Mouse (Mus musculus) hindbrain, embryonic 10.5 days (tissue): ENCODE measurements around the gene 1700024P04Rik. TPM values are rescaled to one million over a fixed set of nuclear protein-coding genes. Genes with fewer than 3 reads are reported as not detected.

Experiments used
- DNase-seq: peaks from one replicate; pipeline ENCODE4 v3.0.0-alpha.2; 2017; ENCODE audit warnings: low spot score
- H3K27ac ChIP-seq: fragments of 300-500 bp; sonication (generic); 2 replicates; pipeline ENCODE4 v1.5.1; 2016; ENCODE audit warnings: mild to moderate bottlenecking, moderate library complexity
- H3K27me3 ChIP-seq: fragments of 300-500 bp; sonication (generic); 2 replicates; pipeline ENCODE4 v1.6.1; 2016; ENCODE audit warnings: mild to moderate bottlenecking; ENCODE audit not compliant: poor library complexity, insufficient read depth, severe bottlenecking
- H3K36me3 ChIP-seq: fragments of 300-500 bp; sonication (generic); 2 replicates; pipeline ENCODE4 v1.6.1; 2016; ENCODE audit warnings: mild to moderate bottlenecking, moderate library complexity
- H3K4me1 ChIP-seq: fragments of 300-500 bp; sonication (generic); replicated peaks from 2 replicates; pipeline ENCODE4 v1.6.1; 2016; ENCODE audit warnings: mild to moderate bottlenecking
- H3K4me3 ChIP-seq: fragments of 300-500 bp; sonication (generic); 2 replicates; pipeline ENCODE4 v1.5.1; 2016; ENCODE audit warnings: mild to moderate bottlenecking, moderate library complexity
- H3K9me3 ChIP-seq: fragments of 300-500 bp; sonication (generic); 2 replicates; pipeline ENCODE4 v1.6.1; 2016; ENCODE audit warnings: mild to moderate bottlenecking, moderate library complexity
- WGBS: fragments of 180-500 bp; shearing (Covaris S2); methylation state at CpG from one replicate; pipeline ENCODE4 v1.1.7; 2016; 5-methylcytosine and 5-hydroxymethylcytosine counted together
- polyA plus RNA-seq: library from polyadenylated mRNA; unstranded; fragments of >200 nt; fragmentation: Nextera tagmentation; extraction: Ambion mirVana; gene quantifications from 2 replicates; pipeline ENCODE4 v1.2.1, GENCODE M21; 2016

1700024P04Rik gene
- polyA plus RNA-seq, 1 experiment from 2014 or later: not detected

GRCm38 (mm10) chr13:98955676-98956075, 28.7 kb downstream of the 1700024P04Rik start:
- Histone ChIP-seq H3K27me3 (no peaks in the 10 kb centered on the region), H3K4me3 (no peak overlapping the region), H3K4me1 (peaks cover 6% of the 10 kb centered on the region), H3K27ac (no peak overlapping the region), H3K36me3 (no peaks in the 10 kb centered on the region), H3K9me3 (no peaks in the 10 kb centered on the region)
- DNase-seq: no peak
- WGBS: 63% methylated on average over 6 of the region's 6 CpGs

- Histone ChIP-seq H3K27me3 (no peaks in the 10 kb centered on the region), H3K27ac (no peak overlapping the region), H3K36me3 (no peaks in the 10 kb centered on the region), H3K4me1 (peaks cover 6% of the 10 kb centered on the region), H3K9me3 (no peaks in the 10 kb centered on the region), H3K4me3 (no peak overlapping the region)
- no peak for DNase-seq
- WGBS: 66% methylated on average over 5 of the region's 5 CpGs
Observed at GRCm38 (mm10) chr13:98955226-98955625, 29.1 kb downstream of the 1700024P04Rik start.

GRCm38 (mm10) chr13:98953830-98954229, 30.5 kb downstream of the 1700024P04Rik start:
- H3K27ac ChIP-seq: no peak overlapping the region
- H3K9me3 ChIP-seq: no peaks in the 10 kb centered on the region
- H3K4me3 ChIP-seq: no peak overlapping the region
- no peaks in the 10 kb centered on the region for H3K36me3 ChIP-seq
- H3K4me1 ChIP-seq: peaks cover 6% of the 10 kb centered on the region
- no peak for DNase-seq
- no peaks in the 10 kb centered on the region for H3K27me3 ChIP-seq
- WGBS: 89% methylated on average over 5 of the region's 5 CpGs

- H3K36me3 ChIP-seq: no peaks in the 10 kb centered on the region
Observed at GRCm38 (mm10) chr13:98951951-98952350, 32.4 kb downstream of the 1700024P04Rik start.

GRCm38 (mm10) chr13:98948146-98948545, 36.2 kb downstream of the 1700024P04Rik start:
- H3K4me3 ChIP-seq: no peak overlapping the region
- H3K4me1 ChIP-seq: peaks cover 9% of the 10 kb centered on the region; the same call in 1 of the 2 replicates
- H3K27ac ChIP-seq: no peak overlapping the region
- DNase-seq: no peak
- H3K36me3 ChIP-seq: no peaks in the 10 kb centered on the region
- 66% methylated on average over 4 of the region's 4 CpGs for WGBS
- H3K27me3 ChIP-seq: no peaks in the 10 kb centered on the region
- H3K9me3 ChIP-seq: no peaks in the 10 kb centered on the region

More at GRCm38 (mm10) chr13:98951951-98952350, 32.4 kb downstream of the 1700024P04Rik start:
- 73% methylated on average over 7 of the region's 7 CpGs for WGBS
- H3K27me3 ChIP-seq: no peaks in the 10 kb centered on the region
- H3K4me3 ChIP-seq: no peak overlapping the region
- no peak for DNase-seq
- H3K4me1 ChIP-seq: peaks cover 10% of the 10 kb centered on the region
- H3K27ac ChIP-seq: no peak overlapping the region
- no peaks in the 10 kb centered on the region for H3K9me3 ChIP-seq

GRCm38 (mm10) chr13:98946434-98946833, 37.9 kb downstream of the 1700024P04Rik start:
- DNase-seq: no peak
- no peak overlapping the region for H3K27ac ChIP-seq
- no peaks in the 10 kb centered on the region for H3K9me3 ChIP-seq
- 92% methylated on average over 7 of the region's 7 CpGs for WGBS
- no peaks in the 10 kb centered on the region for H3K27me3 ChIP-seq
- no peak overlapping the region for H3K4me3 ChIP-seq
- H3K36me3 ChIP-seq: no peaks in the 10 kb centered on the region
- H3K4me1 ChIP-seq: peaks cover 12% of the 10 kb centered on the region; the same call in 1 of the 2 replicates

GRCm38 (mm10) chr13:98945908-98946307, 38.5 kb downstream of the 1700024P04Rik start:
- no peaks in the 10 kb centered on the region for H3K9me3 ChIP-seq
- no peak for DNase-seq
- H3K27ac ChIP-seq: no peak overlapping the region
- H3K4me3 ChIP-seq: no peak overlapping the region
- no peaks in the 10 kb centered on the region for H3K27me3 ChIP-seq
- peaks cover 12% of the 10 kb centered on the region; the same call in 1 of the 2 replicates for H3K4me1 ChIP-seq
- 59% methylated on average over 3 of the region's 3 CpGs for WGBS
- no peaks in the 10 kb centered on the region for H3K36me3 ChIP-seq

- DNase-seq: no peak
- no peak overlapping the region for H3K4me3 ChIP-seq
- no peaks in the 10 kb centered on the region for H3K27me3 ChIP-seq
- peaks cover 12% of the 10 kb centered on the region; the same call in 1 of the 2 replicates for H3K4me1 ChIP-seq
- no peaks in the 10 kb centered on the region for H3K36me3 ChIP-seq
- no peak overlapping the region for H3K27ac ChIP-seq
- no peaks in the 10 kb centered on the region for H3K9me3 ChIP-seq
- 90% methylated on average over 4 of the region's 4 CpGs for WGBS
Observed at GRCm38 (mm10) chr13:98945381-98945780, 39.0 kb downstream of the 1700024P04Rik start.

GRCm38 (mm10) chr13:98944620-98945081, 39.7 kb downstream of the 1700024P04Rik start:
- Histone ChIP-seq H3K36me3 (no peaks in the 10 kb centered on the region), H3K27ac (no peak overlapping the region), H3K9me3 (no peaks in the 10 kb centered on the region), H3K4me3 (no peak overlapping the region), H3K4me1 (peaks cover 12% of the 10 kb centered on the region; the same call in 1 of the 2 replicates), H3K27me3 (no peaks in the 10 kb centered on the region)
- 89% methylated on average over 7 of the region's 7 CpGs for WGBS
- DNase-seq: no peak

GRCm38 (mm10) chr13:98942360-98942759, 42.0 kb downstream of the 1700024P04Rik start:
- WGBS: 70% methylated on average over 6 of the region's 6 CpGs
- no peaks in the 10 kb centered on the region for H3K9me3 ChIP-seq
- no peaks in the 10 kb centered on the region for H3K36me3 ChIP-seq
- H3K27me3 ChIP-seq: no peaks in the 10 kb centered on the region
- H3K4me3 ChIP-seq: no peak overlapping the region
- no peak for DNase-seq
- H3K4me1 ChIP-seq: peaks cover 9% of the 10 kb centered on the region; the same call in 1 of the 2 replicates
- no peak overlapping the region for H3K27ac ChIP-seq

- Histone ChIP-seq H3K27ac (no peak overlapping the region), H3K27me3 (no peaks in the 10 kb centered on the region), H3K36me3 (no peaks in the 10 kb centered on the region), H3K9me3 (no peaks in the 10 kb centered on the region), H3K4me3 (no peak overlapping the region), H3K4me1 (peaks cover 9% of the 10 kb centered on the region; the same call in 1 of the 2 replicates)
- no peak for DNase-seq
- WGBS: 83% methylated on average over 7 of the region's 7 CpGs
Observed at GRCm38 (mm10) chr13:98941829-98942343, 42.5 kb downstream of the 1700024P04Rik start.

GRCm38 (mm10) chr13:98937108-98937507, 47.3 kb downstream of the 1700024P04Rik start:
- Histone ChIP-seq H3K27ac (no peak overlapping the region), H3K4me3 (no peak overlapping the region), H3K9me3 (no peaks in the 10 kb centered on the region), H3K36me3 (no peaks in the 10 kb centered on the region), H3K4me1 (no peaks in the 10 kb centered on the region), H3K27me3 (no peaks in the 10 kb centered on the region)
- WGBS: 88% methylated on average over 6 of the region's 6 CpGs
- DNase-seq: no peak
